Mouse (Mus musculus): ENCODE measurements around the gene Gm525. TPM values are rescaled to one million over a fixed set of nuclear protein-coding genes. Genes with fewer than 3 reads are reported as not detected.
"Not testable (repeated sequence)": the region's sequence is repeated elsewhere in the genome, so short reads cannot be mapped to it uniquely, and the experiment has no call there.

Gene Gm525
- polyA plus RNA-seq, 1 experiment from 2014 or later = 0.45 TPM

GRCm38 (mm10) chr11:89043046-89043445 is 30.6 kb upstream of the Gm525 start:
- H3K27ac ChIP-seq = no peak overlapping the region
- H3K4me1 ChIP-seq (replicated peaks; ENCODE audit: insufficient read depth, low read length) = no peaks in the 10 kb centered on the region
- 94% methylated on average over 7 of the region's 7 CpGs for WGBS
- no peaks in the 10 kb centered on the region for H3K27me3 ChIP-seq (ENCODE audit: insufficient read depth, low read length)
- H3K4me3 ChIP-seq (replicated peaks; ENCODE audit: low read depth, low read length) = no peak overlapping the region
- peaks cover 28% of the 10 kb centered on the region for H3K36me3 ChIP-seq (ENCODE audit: insufficient read depth, low read length)
- H3K9ac ChIP-seq (ENCODE audit: low read depth, low read length) = no peak overlapping the region
- no peaks in the 10 kb centered on the region for H3K9me3 ChIP-seq (replicated peaks; ENCODE audit: low read length)
- no peak for TF ChIP-seq CTCF (IDR thresholded peaks at IDR 0.05; ENCODE audit: low read depth)
- DNase-seq (ENCODE audit: low spot score) (no peak), ATAC-seq (replicated peaks; ENCODE audit: low FRiP score, low read depth) (no peak)
- H3K4me2 ChIP-seq (ENCODE audit: low read length) = no peak overlapping the region

DNA sequence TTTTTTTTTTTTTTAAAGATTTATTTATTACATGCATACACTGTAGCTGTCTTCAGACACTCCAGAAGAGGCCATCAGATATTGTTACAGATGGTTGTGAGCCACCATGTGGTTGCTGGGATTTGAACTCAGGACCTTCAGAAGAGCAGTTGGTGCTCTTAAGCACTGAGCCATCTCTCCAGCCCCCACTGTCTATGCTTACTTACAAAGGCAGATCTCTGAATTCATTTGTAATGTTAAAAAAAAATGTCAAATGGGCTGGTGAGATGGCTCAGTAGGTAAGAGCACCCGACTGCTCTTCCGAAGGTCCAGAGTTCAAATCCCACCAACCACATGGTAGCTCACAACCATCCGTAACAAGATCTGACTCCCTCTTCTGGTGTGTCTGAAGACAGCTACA is 28.1 kb upstream of the Gm525 start:
- H3K4me3 ChIP-seq (replicated peaks; ENCODE audit: low read depth, low read length); ATAC-seq (replicated peaks; ENCODE audit: low FRiP score, low read depth); H3K4me1 ChIP-seq (replicated peaks; ENCODE audit: insufficient read depth, low read length); H3K27ac ChIP-seq; H3K9ac ChIP-seq (ENCODE audit: low read depth, low read length); H3K9me3 ChIP-seq (replicated peaks; ENCODE audit: low read length); H3K4me2 ChIP-seq (ENCODE audit: low read length); DNase-seq (ENCODE audit: low spot score); H3K27me3 ChIP-seq (ENCODE audit: insufficient read depth, low read length): not testable (repeated sequence)
- WGBS = 97% methylated on average over 3 of the region's 3 CpGs
- peaks cover 27% of the 10 kb centered on the region for H3K36me3 ChIP-seq (ENCODE audit: insufficient read depth, low read length)

GRCm38 (mm10) chr11:89046021-89046420 is 27.6 kb upstream of the Gm525 start:
- H3K4me3 ChIP-seq (replicated peaks; ENCODE audit: low read depth, low read length) = no peak overlapping the region

DNA sequence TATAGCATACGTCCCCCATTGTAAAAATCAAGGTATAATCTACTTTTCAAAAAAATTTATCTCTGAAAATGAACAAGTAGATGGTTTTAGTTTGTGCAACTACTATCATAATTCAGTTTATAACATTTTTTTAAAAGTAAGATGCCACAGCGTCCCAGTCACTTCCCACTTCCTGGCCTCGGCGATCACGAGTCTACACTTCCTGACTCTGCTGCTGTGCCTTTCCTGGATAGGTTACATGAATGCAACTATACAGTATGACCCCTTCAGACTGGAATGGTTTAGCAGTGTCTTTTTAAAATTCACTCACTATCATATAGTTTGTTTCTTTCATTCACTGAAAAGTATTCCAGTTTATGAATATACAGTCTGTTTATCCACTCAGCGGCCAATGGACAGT is 21.9 kb upstream of the Gm525 start:
- Histone ChIP-seq H3K9me3 (replicated peaks; ENCODE audit: low read length) (no peaks in the 10 kb centered on the region), H3K27me3 (ENCODE audit: insufficient read depth, low read length) (no peaks in the 10 kb centered on the region), H3K4me1 (replicated peaks; ENCODE audit: insufficient read depth, low read length) (no peaks in the 10 kb centered on the region), H3K4me2 (ENCODE audit: low read length) (no peak overlapping the region), H3K36me3 (ENCODE audit: insufficient read depth, low read length) (peaks cover 24% of the 10 kb centered on the region), H3K27ac (no peak overlapping the region), H3K4me3 (replicated peaks; ENCODE audit: low read depth, low read length) (no peak overlapping the region), H3K9ac (ENCODE audit: low read depth, low read length) (no peak overlapping the region)
- ATAC-seq (replicated peaks; ENCODE audit: low FRiP score, low read depth) (no peak), DNase-seq (ENCODE audit: low spot score) (no peak)
- WGBS = 89% methylated on average over 6 of the region's 6 CpGs
- TF ChIP-seq CTCF (IDR thresholded peaks at IDR 0.05; ENCODE audit: low read depth) = no peak

More at GRCm38 (mm10) chr11:89046021-89046420, 27.6 kb upstream of the Gm525 start:
- no peaks in the 10 kb centered on the region for H3K4me1 ChIP-seq (replicated peaks; ENCODE audit: insufficient read depth, low read length)
- H3K4me2 ChIP-seq (ENCODE audit: low read length) = no peak overlapping the region
- H3K27ac ChIP-seq = no peak overlapping the region
- H3K9ac ChIP-seq (ENCODE audit: low read depth, low read length) = no peak overlapping the region
- WGBS = 96% methylated on average over 3 of the region's 3 CpGs
- no peaks in the 10 kb centered on the region for H3K27me3 ChIP-seq (ENCODE audit: insufficient read depth, low read length)
- no peak for TF ChIP-seq CTCF (IDR thresholded peaks at IDR 0.05; ENCODE audit: low read depth)
- no peak for ATAC-seq (replicated peaks; ENCODE audit: low FRiP score, low read depth)
- H3K9me3 ChIP-seq (replicated peaks; ENCODE audit: low read length) = no peaks in the 10 kb centered on the region
- H3K36me3 ChIP-seq (ENCODE audit: insufficient read depth, low read length) = peaks cover 23% of the 10 kb centered on the region; the same call in 1 of the 2 replicates
- no peak for DNase-seq (ENCODE audit: low spot score)

- TF ChIP-seq CTCF (IDR thresholded peaks at IDR 0.05; ENCODE audit: low read depth) = no peak
- no peaks in the 10 kb centered on the region for H3K27me3 ChIP-seq (ENCODE audit: insufficient read depth, low read length)
- H3K36me3 ChIP-seq (ENCODE audit: insufficient read depth, low read length) = peaks cover 9% of the 10 kb centered on the region; the same call in 1 of the 2 replicates
- no peak overlapping the region for H3K9ac ChIP-seq (ENCODE audit: low read depth, low read length)
- H3K27ac ChIP-seq = no peak overlapping the region
- no peak overlapping the region for H3K4me2 ChIP-seq (ENCODE audit: low read length)
- 80% methylated on average over 13 of the region's 13 CpGs for WGBS
- H3K9me3 ChIP-seq (replicated peaks; ENCODE audit: low read length) = no peaks in the 10 kb centered on the region
- ATAC-seq (replicated peaks; ENCODE audit: low FRiP score, low read depth) (no peak), DNase-seq (ENCODE audit: low spot score) (no peak)
- peaks cover 17% of the 10 kb centered on the region; the same call in 1 of the 2 replicates for H3K4me1 ChIP-seq (replicated peaks; ENCODE audit: insufficient read depth, low read length)
- no peak overlapping the region for H3K4me3 ChIP-seq (replicated peaks; ENCODE audit: low read depth, low read length)
These were observed 17.5 kb upstream of the Gm525 start for GRCm38 (mm10) chr11:89055931-89056690.

- ATAC-seq (replicated peaks; ENCODE audit: low FRiP score, low read depth) = no peak
- DNase-seq (ENCODE audit: low spot score) = peak; percentile 36
- H3K36me3 ChIP-seq (ENCODE audit: insufficient read depth, low read length) = peaks cover 5% of the 10 kb centered on the region; the same call in 1 of the 2 replicates
- H3K4me2 ChIP-seq (ENCODE audit: low read length) = peak overlapping the region; percentile 95
- H3K9me3 ChIP-seq (replicated peaks; ENCODE audit: low read length) = no peaks in the 10 kb centered on the region
- H3K9ac ChIP-seq (ENCODE audit: low read depth, low read length) = 0 out of 2 replicates have a peak overlapping the region, but pooled peaks have one; percentile 81
- no peak overlapping the region for H3K27ac ChIP-seq
- H3K4me3 ChIP-seq (replicated peaks; ENCODE audit: low read depth, low read length) = peak overlapping the region; percentile 74; the same call in 1 of the 2 replicates
- TF ChIP-seq CTCF (IDR thresholded peaks at IDR 0.05; ENCODE audit: low read depth) = peak; percentile 56
- WGBS = 64% methylated on average over 11 of the region's 11 CpGs
- H3K4me1 ChIP-seq (replicated peaks; ENCODE audit: insufficient read depth, low read length) = peaks cover 17% of the 10 kb centered on the region; the same call in 1 of the 2 replicates
- H3K27me3 ChIP-seq (ENCODE audit: insufficient read depth, low read length) = no peaks in the 10 kb centered on the region
These were observed 14.9 kb upstream of the Gm525 start for GRCm38 (mm10) chr11:89058515-89059270.
